Mouse (Mus musculus) urinary bladder, adult 2 months (tissue): ENCODE results near the gene Rbpj. TPM values are rescaled to one million over a fixed set of nuclear protein-coding genes. Genes with fewer than 3 reads are reported as not detected.

Experiments
- DNase-seq: peaks from one replicate; pipeline ENCODE4 v3.0.0; 2022; ENCODE audit warnings: low spot score
- polyA plus RNA-seq: library from polyadenylated mRNA; depleted of rRNA; stranded (reverse); fragments of >200 nt; gene quantifications from 2 replicates; pipeline ENCODE4 v1.2.3, GENCODE M21; 2012

Rbpj gene
- polyA plus RNA-seq, 1 experiment: 37.4 TPM

DNA sequence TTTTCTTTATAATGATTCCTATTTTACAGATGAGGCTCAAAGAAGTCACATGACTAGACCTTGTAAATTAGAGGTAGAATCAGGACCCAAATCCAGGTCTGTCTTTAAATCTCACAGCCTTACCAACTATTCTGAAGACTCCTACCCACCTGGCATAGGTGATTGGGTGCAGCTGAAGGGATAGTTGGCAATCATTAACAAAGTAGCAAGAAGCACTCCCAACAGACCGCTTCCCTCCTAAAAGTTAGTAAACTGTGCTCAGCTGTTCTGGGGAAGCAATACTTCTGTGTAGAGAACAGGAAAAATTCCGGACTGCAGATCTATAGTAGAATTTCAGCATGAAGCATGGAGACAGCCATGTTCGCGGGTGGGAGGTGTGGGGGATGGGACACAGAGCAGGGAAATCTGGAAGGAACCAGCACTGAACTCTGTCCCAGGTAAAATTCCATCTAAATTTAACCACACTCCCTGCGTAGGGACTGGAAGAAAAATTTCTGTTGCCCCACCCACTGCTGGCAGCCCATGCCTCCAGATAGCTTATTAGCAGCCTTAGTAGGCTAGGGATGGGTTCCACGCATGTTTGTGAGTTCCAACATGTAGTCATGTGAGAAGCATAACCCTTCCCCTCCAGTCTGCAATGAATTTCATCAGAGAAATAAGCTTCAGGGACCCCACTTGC is 3.3 kb downstream of the Rbpj start:
- no peak for DNase-seq

GRCm38 (mm10) chr5:53469777-53470131 is 3.8 kb downstream of the Rbpj start:
- DNase-seq: no peak

DNA sequence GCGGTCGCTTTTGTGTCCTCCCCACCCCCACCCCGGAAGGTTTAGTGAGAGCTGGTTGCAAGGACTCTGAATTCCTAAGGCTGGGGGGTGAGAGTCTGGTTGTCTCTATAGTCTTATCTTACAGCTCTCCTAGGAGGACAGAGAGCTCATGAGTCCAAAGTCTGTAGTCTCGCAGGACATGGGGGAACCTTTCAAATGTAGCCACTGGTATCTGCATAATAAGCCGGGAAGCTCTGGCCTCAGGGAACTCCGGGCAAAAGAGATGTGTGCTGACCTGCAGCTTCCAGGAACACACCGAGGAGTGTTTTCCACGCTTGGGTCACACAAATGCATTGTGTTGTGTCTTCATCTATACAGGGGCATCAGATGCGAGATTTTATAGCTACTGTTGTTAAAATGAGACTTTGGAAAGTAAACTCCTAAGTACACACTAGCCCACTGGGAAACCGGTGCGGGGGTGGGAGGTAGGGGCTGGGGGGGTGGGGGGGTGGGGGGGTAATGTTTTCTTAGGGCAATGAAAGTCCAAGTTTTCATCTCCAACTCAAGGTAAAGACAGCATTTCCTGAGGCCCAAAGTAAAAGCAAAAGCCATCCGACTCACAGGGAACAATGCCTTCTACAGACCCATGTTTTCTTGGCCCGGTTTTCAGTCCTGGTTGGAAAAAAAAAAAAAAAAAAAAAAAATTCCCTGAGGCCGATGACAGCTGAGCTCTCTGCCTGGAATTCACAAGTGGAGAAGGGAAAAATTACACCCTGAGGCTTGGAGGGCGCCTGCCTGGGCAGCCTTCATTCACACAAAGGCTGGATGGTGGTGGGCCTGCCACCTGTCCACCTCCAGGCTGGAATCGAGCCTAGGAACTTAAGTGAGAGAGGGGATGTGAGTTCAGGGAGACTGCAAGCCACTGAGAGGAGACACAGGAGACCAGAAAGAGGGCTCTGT is 4.5 kb downstream of the Rbpj start:
- DNase-seq: no peak

- no peak for DNase-seq
Observed at GRCm38 (mm10) chr5:53472485-53472884, 6.5 kb downstream of the Rbpj start.

- no peak for DNase-seq
Observed at GRCm38 (mm10) chr5:53479161-53479560, 13.2 kb downstream of the Rbpj start.

DNA sequence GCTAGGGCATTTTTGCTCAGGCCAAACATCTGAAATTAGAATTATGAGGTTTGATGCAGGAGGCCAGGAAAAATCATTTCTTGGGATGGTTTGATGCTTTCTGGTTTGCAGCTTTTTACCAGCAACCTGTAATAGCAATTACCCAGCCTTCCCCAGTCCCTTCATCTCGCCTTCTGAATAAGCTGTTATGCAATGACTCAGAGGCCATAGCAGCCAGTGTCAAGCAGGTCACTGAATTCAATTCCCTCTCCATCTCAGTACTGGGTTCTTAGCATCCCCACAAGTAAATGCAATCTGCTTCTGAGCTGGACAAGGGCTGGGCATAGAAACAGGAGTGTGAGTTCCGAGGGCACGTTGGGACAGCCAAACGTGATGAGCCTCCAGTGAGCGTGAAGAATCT is 13.9 kb downstream of the Rbpj start:
- no peak for DNase-seq

DNA sequence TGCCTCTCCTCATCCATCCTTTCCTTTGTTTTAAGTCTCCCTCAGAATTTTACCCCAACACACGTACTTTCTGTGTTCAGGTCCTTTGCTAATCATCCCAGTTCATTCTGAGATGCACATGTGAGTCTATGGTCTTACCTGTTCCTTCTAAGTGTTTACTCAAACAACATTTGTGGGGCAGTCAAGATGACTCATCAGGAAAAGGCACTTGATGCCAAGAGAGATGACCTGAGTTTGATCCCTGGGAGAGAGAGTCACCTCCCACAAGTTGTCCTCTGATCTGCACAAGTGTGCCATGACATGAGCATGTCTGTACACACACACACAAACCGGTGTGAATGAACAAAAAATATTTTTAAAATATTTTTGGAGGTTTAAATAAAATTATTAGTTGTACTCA is 15.1 kb downstream of the Rbpj start:
- DNase-seq: no peak

DNA sequence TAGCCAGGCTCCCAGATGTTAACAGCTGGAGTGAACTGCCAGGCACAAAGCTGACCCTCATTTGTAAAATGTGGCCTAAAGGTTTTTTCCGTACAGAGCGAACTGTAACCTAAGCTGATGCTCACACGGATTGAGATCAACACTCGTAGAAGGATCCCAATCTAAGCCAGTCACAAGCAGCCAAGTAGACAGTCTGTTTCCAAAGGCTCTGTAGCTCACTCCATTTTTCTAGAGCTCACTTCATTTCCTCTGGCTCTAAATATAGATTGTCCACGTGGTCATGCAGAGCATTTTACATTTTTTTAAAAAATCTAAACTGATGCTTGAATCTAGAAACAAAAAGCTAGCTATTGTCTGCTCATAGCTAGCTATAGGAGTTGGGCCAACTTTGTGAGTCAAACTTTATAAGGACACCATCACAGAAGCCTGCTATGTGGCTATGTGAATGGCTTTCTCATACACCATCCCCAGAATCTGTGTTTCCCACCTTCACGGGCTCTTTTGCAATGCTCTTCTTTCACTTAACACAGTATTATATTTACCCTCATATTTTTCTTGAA is 19.2 kb downstream of the Rbpj start:
- DNase-seq: no peak

GRCm38 (mm10) chr5:53485934-53486475 is 20.1 kb downstream of the Rbpj start:
- DNase-seq: no peak

DNA sequence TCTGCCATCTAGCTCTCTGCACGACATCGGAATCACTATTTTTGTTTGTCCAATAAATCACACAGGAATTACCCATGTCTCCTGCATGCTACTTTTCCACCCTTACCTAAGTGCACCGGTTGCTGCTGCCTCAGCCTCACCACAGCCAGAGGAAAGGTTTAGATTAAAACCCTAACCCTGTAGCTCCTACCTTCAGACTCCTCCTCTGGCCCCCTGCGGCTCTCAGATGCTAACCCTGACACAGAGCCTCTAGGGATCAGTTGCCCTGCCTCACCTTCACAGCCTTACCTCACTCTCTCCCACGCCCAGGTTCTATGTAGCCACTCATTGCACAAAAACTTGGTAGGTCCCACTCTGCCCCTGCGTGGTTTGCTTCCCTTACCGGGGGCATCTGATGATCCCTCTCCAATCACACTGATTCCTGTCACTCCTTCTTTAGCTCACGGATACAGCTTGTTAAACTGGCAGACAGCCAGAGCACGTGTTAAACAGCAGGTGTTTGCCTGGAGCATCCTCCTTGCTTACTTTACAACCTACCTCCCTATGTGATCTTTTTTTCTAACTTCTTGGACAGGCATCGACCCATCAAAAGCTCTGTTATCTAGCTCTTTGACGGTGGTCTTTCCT is 21.1 kb downstream of the Rbpj start:
- DNase-seq: no peak

DNA sequence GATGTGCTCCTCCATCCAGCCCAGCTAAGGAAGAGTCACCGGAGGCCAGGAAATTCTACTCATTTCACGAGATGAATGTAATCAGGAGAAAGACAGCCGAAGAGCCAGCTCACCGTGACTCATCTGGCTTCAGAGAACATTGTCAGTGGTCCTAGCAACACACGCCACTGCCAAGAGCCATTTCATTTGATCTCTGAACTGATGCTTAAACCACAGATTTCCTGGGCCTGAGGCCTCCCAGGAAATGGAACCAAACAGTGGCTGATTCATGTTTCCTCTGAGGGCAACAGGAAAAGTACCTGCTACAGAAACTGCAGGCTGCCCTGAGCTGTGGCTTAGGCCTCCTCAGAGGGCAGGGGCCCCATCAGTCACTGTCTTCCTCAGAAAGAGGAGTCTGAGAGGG is 24.7 kb downstream of the Rbpj start:
- DNase-seq: no peak

DNA sequence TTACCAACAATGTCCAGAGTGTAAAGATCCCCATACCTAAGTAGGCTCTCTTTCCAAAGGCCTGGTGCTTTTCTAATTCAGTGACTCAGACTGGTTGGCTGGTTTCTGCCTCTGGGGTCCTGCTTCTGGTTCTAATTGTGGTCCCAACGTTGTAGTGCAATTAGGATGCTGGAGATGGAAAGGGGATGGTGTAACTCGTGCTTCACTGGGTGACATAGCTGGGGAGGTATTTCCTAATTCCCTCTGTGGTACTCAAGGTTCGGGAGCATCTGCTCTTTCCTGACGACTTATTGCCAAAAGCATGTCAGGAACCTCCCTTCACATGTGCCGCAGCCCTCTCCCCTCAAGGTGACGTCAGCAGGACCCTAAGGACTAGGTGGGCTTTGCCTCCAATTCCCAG is 27.8 kb downstream of the Rbpj start:
- DNase-seq: no peak

- no peak for DNase-seq
Observed at GRCm38 (mm10) chr5:53494536-53495159, 28.7 kb downstream of the Rbpj start.

- DNase-seq: no peak
Observed at GRCm38 (mm10) chr5:53496846-53497549, 31.0 kb downstream of the Rbpj start.

DNA sequence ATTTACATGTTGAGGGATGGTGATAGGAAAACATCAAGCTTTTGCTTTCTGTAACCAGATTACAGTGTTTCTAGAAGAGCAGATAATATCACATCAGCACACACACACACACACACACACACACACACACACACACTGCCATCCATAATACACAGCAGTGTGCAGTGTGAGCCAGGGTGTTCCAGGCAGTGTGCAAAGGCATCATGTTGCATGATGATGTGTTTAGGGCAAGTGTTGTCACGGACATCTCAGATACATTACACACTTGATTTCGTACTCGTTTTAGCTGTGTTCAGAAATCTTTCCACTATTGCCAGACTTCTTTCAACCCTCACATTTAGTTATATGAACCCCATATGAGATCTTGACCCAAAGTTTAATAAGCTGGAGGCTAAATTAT is 33.6 kb downstream of the Rbpj start:
- no peak for DNase-seq

DNA sequence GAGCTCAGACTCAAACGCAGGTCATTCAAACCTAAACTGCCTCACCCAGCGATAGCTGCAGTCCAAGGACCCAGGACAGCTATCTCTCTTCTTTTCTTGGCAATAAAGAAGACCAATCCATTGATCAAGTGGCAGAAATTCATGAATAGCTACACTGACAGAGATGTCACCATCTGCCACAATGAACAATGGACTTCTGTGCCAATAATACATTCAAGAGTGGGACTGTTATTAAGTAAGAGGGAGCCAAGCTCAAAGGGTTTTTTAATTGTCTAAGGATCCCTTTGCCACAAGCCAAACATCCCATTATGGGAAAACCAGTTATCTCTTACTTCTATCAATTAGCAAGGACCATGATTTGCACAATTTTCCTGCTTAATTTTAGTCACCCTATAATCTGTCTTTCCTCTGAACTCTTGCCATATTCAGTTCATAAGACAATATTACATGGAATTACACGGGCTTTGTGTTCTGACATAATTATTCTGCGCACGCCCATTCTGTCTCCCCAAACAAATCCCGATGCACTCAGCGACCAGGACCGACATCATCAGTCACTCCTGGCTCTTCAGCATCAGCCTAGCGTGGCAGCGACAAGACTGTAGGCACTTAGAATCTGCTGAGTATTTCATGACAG is 34.7 kb downstream of the Rbpj start:
- DNase-seq: no peak

DNA sequence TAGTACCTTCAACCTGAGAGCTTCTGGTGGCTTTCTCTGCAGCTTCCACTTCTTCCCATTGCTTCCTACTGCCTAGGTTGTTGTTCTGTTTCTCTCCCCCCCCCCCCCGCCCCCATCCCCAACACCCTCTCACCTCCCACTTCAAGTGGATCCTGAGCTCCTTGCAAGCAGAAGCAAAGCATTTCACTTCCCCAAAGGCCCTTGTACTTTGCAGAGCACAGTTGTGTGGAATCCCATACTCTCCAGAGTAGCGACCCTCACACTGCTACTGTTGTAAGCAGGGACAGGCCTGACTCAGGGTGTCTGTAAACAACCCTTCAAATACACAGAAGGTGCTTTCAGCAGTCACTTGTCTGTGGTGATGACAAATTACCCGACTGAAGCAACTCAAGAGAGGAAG is 37.3 kb downstream of the Rbpj start:
- DNase-seq: no peak

GRCm38 (mm10) chr5:53505751-53506150 is 39.8 kb downstream of the Rbpj start:
- DNase-seq: no peak

DNA sequence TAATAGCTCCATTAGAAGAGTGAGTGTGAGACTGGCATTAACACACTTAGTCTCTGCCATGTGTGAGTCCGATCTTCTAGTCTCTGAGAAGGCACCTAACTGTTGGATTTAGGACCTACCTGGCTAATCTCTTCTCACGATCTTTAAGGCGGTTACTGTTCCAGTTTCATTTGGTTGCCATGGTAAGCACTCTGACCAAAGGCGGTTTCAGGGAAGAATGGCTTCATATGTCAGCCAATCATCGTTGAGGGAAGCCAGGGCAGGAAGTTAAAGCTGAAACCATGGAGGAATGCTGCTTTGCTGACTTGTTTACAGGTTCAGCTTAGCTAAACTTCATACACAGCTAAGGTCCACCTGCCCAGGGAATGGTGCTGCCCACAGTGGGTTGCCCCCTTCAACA is 41.4 kb downstream of the Rbpj start:
- DNase-seq: no peak

GRCm38 (mm10) chr5:53509465-53509864 is 43.5 kb downstream of the Rbpj start:
- DNase-seq: no peak

- DNase-seq: no peak
Observed at GRCm38 (mm10) chr5:53509927-53510326, 44.0 kb downstream of the Rbpj start.
